Mouse (Mus musculus): ENCODE data around the gene Rhox9. TPM values are rescaled to one million over a fixed set of nuclear protein-coding genes. Genes with fewer than 3 reads are reported as not detected.
"Not testable (repeated sequence)": the region's sequence is repeated elsewhere in the genome, so short reads cannot be mapped to it uniquely, and the experiment has no call there.

Rhox9 gene
- polyA plus RNA-seq (2012; rRNA removed), result not detected in 2 replicates

DNA sequence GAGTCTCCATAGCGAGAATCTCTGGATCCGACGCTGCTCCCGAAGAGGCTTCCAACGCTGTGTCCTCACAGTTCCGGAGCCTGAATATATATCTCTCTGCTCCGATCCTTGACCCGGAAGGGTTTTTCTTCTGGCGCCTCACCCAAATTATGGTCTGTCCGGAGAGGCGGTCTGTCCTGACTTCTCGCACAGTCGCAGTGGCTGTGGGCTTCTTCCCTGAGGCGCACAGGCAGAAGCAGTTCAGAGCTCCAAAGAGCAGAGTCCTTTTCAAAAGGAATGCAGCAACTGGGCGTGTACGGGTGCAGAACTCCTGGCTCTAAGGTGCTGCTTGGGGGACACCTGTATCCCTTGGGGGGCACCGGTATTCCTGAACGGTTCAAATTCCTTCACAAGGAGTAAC is at the start of gene Rhox9:
TSS of gene Rhox9 (minus strand) at position 101 of the 400 bp plus-strand sequence.
- not testable (repeated sequence) for H3K27me3 ChIP-seq (ENCODE audit: control insufficient read depth, insufficient read depth, low read length); H3K36me3 ChIP-seq (ENCODE audit: control insufficient read depth, insufficient read depth, low read length); H3K4me3 ChIP-seq (ENCODE audit: low read depth, low read length); H3K27ac ChIP-seq (ENCODE audit: insufficient read depth, low read depth, low read length); H3K4me1 ChIP-seq (ENCODE audit: control insufficient read depth, insufficient read depth, insufficient read length, low read length)
- WGBS, result 96% methylated on average over 10 of the region's 18 CpGs

DNA sequence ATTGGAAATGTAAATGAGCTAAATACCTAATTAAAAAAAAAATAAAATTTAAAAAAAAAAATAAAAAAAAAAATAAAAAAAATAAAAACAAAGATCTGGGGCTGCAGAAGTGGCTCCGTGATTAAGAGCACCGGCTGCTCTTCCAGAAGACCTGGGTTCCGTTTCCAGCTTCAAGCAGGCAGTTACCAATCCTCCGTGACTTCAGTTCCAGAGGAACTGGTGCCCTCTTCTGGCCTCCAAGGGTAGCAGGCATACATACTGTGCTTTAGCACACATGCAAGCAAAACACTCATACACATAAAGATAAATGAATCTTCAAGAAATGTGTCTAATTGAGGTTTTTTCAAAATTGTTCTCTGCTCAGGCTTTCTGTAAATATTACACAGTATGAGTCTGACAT is 14.7 kb upstream of the Rhox9 start:
- Histone ChIP-seq H3K4me1 (ENCODE audit: control insufficient read depth, insufficient read depth, insufficient read length, low read length) (no peaks in the 10 kb centered on the region), H3K4me3 (ENCODE audit: low read depth, low read length) (no peak overlapping the region), H3K36me3 (ENCODE audit: control insufficient read depth, insufficient read depth, low read length) (no peaks in the 10 kb centered on the region), H3K27ac (ENCODE audit: insufficient read depth, low read depth, low read length) (no peak overlapping the region), H3K27me3 (ENCODE audit: control insufficient read depth, insufficient read depth, low read length) (no peaks in the 10 kb centered on the region)
- 75% methylated on average over 4 of the region's 4 CpGs for WGBS
- no peak for TF ChIP-seq CTCF (IDR thresholded peaks at IDR 0.05; ENCODE audit: extremely low read depth, insufficient read length, insufficient replicate concordance, low read depth, low read length)
- no peak for TF ChIP-seq POLR2A (IDR thresholded peaks at IDR 0.05; ENCODE audit: low read depth, low read length)

- WGBS, result 50% methylated on average over 7 of the region's 7 CpGs
- H3K27me3 ChIP-seq (ENCODE audit: control insufficient read depth, insufficient read depth, low read length), result no peaks in the 10 kb centered on the region
- H3K4me3 ChIP-seq (ENCODE audit: low read depth, low read length), result no peak overlapping the region
- no peaks in the 10 kb centered on the region for H3K4me1 ChIP-seq (ENCODE audit: control insufficient read depth, insufficient read depth, insufficient read length, low read length)
- no peak for TF ChIP-seq POLR2A (IDR thresholded peaks at IDR 0.05; ENCODE audit: low read depth, low read length)
- no peak for TF ChIP-seq CTCF (IDR thresholded peaks at IDR 0.05; ENCODE audit: extremely low read depth, insufficient read length, insufficient replicate concordance, low read depth, low read length)
- H3K36me3 ChIP-seq (ENCODE audit: control insufficient read depth, insufficient read depth, low read length), result no peaks in the 10 kb centered on the region
- H3K27ac ChIP-seq (ENCODE audit: insufficient read depth, low read depth, low read length), result no peak overlapping the region
These were observed 7.0 kb upstream of the Rhox9 start for GRCm38 (mm10) chrX:37908581-37908980.

- WGBS, result 63% methylated on average over 5 of the region's 5 CpGs
- Histone ChIP-seq H3K36me3 (ENCODE audit: control insufficient read depth, insufficient read depth, low read length) (no peaks in the 10 kb centered on the region), H3K4me3 (ENCODE audit: low read depth, low read length) (no peak overlapping the region), H3K27me3 (ENCODE audit: control insufficient read depth, insufficient read depth, low read length) (no peaks in the 10 kb centered on the region), H3K27ac (ENCODE audit: insufficient read depth, low read depth, low read length) (no peak overlapping the region), H3K4me1 (ENCODE audit: control insufficient read depth, insufficient read depth, insufficient read length, low read length) (no peaks in the 10 kb centered on the region)
- TF ChIP-seq POLR2A (IDR thresholded peaks at IDR 0.05; ENCODE audit: low read depth, low read length), result no peak
- TF ChIP-seq CTCF (IDR thresholded peaks at IDR 0.05; ENCODE audit: extremely low read depth, insufficient read length, insufficient replicate concordance, low read depth, low read length), result no peak
These were observed 2.2 kb upstream of the Rhox9 start for GRCm38 (mm10) chrX:37903727-37904126.

DNA sequence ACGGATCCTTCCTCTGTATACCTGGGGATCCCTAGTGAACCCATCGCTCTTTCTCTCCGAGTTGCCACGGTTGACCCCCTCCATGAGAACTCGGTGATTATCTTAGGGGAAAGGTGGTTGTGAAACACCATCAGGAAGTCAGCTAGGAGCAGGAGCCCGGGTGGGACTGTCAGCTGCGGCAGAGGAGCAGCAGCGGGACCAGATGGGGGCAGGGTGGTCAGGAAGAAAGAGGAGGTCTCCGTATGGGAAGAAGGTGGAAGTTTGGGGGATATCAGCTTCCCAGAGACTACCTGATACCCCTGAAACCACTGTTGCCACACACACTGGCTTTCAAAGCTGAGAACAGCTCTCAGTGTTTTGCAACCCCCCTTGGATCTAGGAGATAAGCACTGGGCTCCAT is 4.4 kb downstream of the Rhox9 start, which contains the start of gene Rhox7b:
TSS of gene Rhox7b (minus strand) at position 101 of the 400 bp plus-strand sequence.
- not testable (repeated sequence) for H3K4me1 ChIP-seq (ENCODE audit: control insufficient read depth, insufficient read depth, insufficient read length, low read length); H3K36me3 ChIP-seq (ENCODE audit: control insufficient read depth, insufficient read depth, low read length); H3K4me3 ChIP-seq (ENCODE audit: low read depth, low read length); H3K27me3 ChIP-seq (ENCODE audit: control insufficient read depth, insufficient read depth, low read length); H3K27ac ChIP-seq (ENCODE audit: insufficient read depth, low read depth, low read length)
- WGBS, result 80% methylated on average over 9 of the region's 9 CpGs

DNA sequence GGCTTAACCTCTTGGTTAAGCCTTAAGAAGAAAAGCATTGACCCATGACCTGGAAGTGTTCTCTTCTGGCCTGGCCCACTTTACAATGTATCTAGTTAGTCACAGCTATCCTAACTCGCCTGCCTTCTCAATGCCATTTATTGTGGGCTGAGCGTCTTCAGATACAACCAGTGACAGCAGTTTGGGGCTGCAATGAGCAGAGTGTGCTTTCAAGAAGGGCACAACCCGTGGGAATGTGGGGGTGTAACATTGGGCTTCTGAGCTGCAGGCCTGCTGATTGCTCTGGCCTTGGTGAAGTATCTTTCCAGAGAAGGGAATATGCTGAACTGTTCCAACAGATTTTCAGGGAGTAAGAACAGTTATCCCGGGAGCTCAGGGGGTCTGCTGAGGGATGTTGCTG is 22.7 kb downstream of the Rhox9 start, which contains the start of gene Rhox8:
TSS of gene Rhox8 (minus strand) at position 101 of the 400 bp plus-strand sequence.
- no peak for TF ChIP-seq CTCF (IDR thresholded peaks at IDR 0.05; ENCODE audit: extremely low read depth, insufficient read length, insufficient replicate concordance, low read depth, low read length)
- no peak for TF ChIP-seq POLR2A (IDR thresholded peaks at IDR 0.05; ENCODE audit: low read depth, low read length)
- 69% methylated on average over 4 of the region's 4 CpGs for WGBS

GRCm38 (mm10) chrX:37871641-37872040 is 29.9 kb downstream of the Rhox9 start:
- Histone ChIP-seq H3K27me3 (ENCODE audit: control insufficient read depth, insufficient read depth, low read length) (no peaks in the 10 kb centered on the region), H3K4me1 (ENCODE audit: control insufficient read depth, insufficient read depth, insufficient read length, low read length) (no peaks in the 10 kb centered on the region), H3K36me3 (ENCODE audit: control insufficient read depth, insufficient read depth, low read length) (no peaks in the 10 kb centered on the region), H3K4me3 (ENCODE audit: low read depth, low read length) (no peak overlapping the region), H3K27ac (ENCODE audit: insufficient read depth, low read depth, low read length) (no peak overlapping the region)
- TF ChIP-seq POLR2A (IDR thresholded peaks at IDR 0.05; ENCODE audit: low read depth, low read length) (no peak), CTCF (IDR thresholded peaks at IDR 0.05; ENCODE audit: extremely low read depth, insufficient read length, insufficient replicate concordance, low read depth, low read length) (no peak)
- 94% methylated on average over 2 of the region's 2 CpGs for WGBS

More for the DNA sequence above, 22.7 kb downstream of the Rhox9 start, which contains the start of gene Rhox8:
- Histone ChIP-seq H3K27ac (ENCODE audit: insufficient read depth, low read depth, low read length) (no peak within 1 kb of the TSS), H3K4me1 (ENCODE audit: control insufficient read depth, insufficient read depth, insufficient read length, low read length) (no peaks in the 10 kb centered on the region), H3K36me3 (ENCODE audit: control insufficient read depth, insufficient read depth, low read length) (no peaks in the 10 kb centered on the region), H3K4me3 (ENCODE audit: low read depth, low read length) (no peak within 1 kb of the TSS), H3K27me3 (ENCODE audit: control insufficient read depth, insufficient read depth, low read length) (no peaks in the 10 kb centered on the region)

Other genes with a start within 250 kb of the Rhox9 start
- not detected in 2 replicates for gene Rhox3h, start 233.0 kb downstream of the Rhox9 start, polyA plus RNA-seq (2012; rRNA removed)
- not detected in 2 replicates for gene Rhox2h, start 228.5 kb downstream of the Rhox9 start, polyA plus RNA-seq (2012; rRNA removed)
- not detected in 2 replicates for gene Rhox5, start 96.9 kb downstream of the Rhox9 start, polyA plus RNA-seq (2012; rRNA removed)
- not detected in 2 replicates for gene Rhox6, start 74.9 kb downstream of the Rhox9 start, polyA plus RNA-seq (2012; rRNA removed)
- gene Rhox7a, start 70.1 kb downstream of the Rhox9 start, polyA plus RNA-seq (2012; rRNA removed), result not detected in 2 replicates
- not detected in 2 replicates for gene Rhox8, start 22.8 kb downstream of the Rhox9 start, polyA plus RNA-seq (2012; rRNA removed)
- gene Rhox7b, start 4.5 kb downstream of the Rhox9 start, polyA plus RNA-seq (2012; rRNA removed), result not detected in 2 replicates
- gene Btg1-ps1, start 117.0 kb upstream of the Rhox9 start, polyA plus RNA-seq (2012; rRNA removed), result not detected in 2 replicates
- gene Btg1-ps2, start 141.3 kb upstream of the Rhox9 start, polyA plus RNA-seq (2012; rRNA removed), result not detected in 2 replicates
- not detected in 2 replicates for gene Rhox10, start 164.7 kb upstream of the Rhox9 start, polyA plus RNA-seq (2012; rRNA removed)
- not detected in 2 replicates for gene Rhox11, start 183.4 kb upstream of the Rhox9 start, polyA plus RNA-seq (2012; rRNA removed)
- not detected in 2 replicates for gene Rhox12, start 209.1 kb upstream of the Rhox9 start, polyA plus RNA-seq (2012; rRNA removed)
- not detected in 2 replicates for gene Rhox13, start 219.4 kb upstream of the Rhox9 start, polyA plus RNA-seq (2012; rRNA removed)

All from small intestine, adult 2 months (tissue).